Mouse (Mus musculus) midbrain, embryonic 13.5 days (tissue): Measurements from ENCODE around the gene Six6. TPM values are rescaled to one million over a fixed set of nuclear protein-coding genes. Genes with fewer than 3 reads are reported as not detected.
A peak's percentile ranks its signal among the peaks of the same experiment; 100 is the strongest.

Experiments
- ATAC-seq: fragments of 200-750 bp; cut with Nextera tagmentation; 2 replicates; pipeline ENCODE4 v1.8.0; 2017; ENCODE audit warnings: mild to moderate bottlenecking, moderate TSS enrichment, moderate library complexity
- H3K27ac ChIP-seq: fragments of 300-500 bp; sonication (generic); 2 replicates; pipeline ENCODE4 v1.5.1; 2015; ENCODE audit warnings: inconsistent platforms, mild to moderate bottlenecking, moderate library complexity
- H3K27me3 ChIP-seq: fragments of 300-500 bp; sonication (generic); 2 replicates; pipeline ENCODE4 v1.6.1; 2015; ENCODE audit warnings: mild to moderate bottlenecking, inconsistent platforms
- H3K36me3 ChIP-seq: fragments of 300-500 bp; sonication (generic); 2 replicates; pipeline ENCODE4 v1.6.1; 2015; ENCODE audit warnings: mild to moderate bottlenecking, inconsistent platforms
- H3K4me1 ChIP-seq: fragments of 300-500 bp; sonication (generic); replicated peaks from 2 replicates; pipeline ENCODE4 v1.6.1; 2015; ENCODE audit warnings: inconsistent platforms
- H3K4me2 ChIP-seq: fragments of 300-500 bp; sonication (generic); replicated peaks from 2 replicates; pipeline ENCODE4 v1.6.1; 2015; ENCODE audit warnings: moderate library complexity, mild to moderate bottlenecking, inconsistent platforms
- H3K4me3 ChIP-seq: fragments of 300-500 bp; sonication (generic); replicated peaks from 2 replicates; pipeline ENCODE4 v1.5.1; 2015; ENCODE audit warnings: mild to moderate bottlenecking, inconsistent platforms
- H3K9ac ChIP-seq: fragments of 300-500 bp; sonication (generic); replicated peaks from 2 replicates; pipeline ENCODE4 v1.6.1; 2015; ENCODE audit warnings: mild to moderate bottlenecking, inconsistent platforms
- H3K9me3 ChIP-seq: fragments of 300-500 bp; sonication (generic); 2 replicates; pipeline ENCODE4 v1.6.1; 2016; ENCODE audit warnings: mild to moderate bottlenecking, inconsistent platforms
- WGBS: fragments of 180-500 bp; shearing (Covaris S2); methylation state at CpG from one replicate; pipeline ENCODE4 v1.1.7; 2015; 5-methylcytosine and 5-hydroxymethylcytosine counted together
- polyA plus RNA-seq: library from polyadenylated mRNA; unstranded; fragments of >200 nt; fragmentation: Nextera tagmentation; extraction: Ambion mirVana; gene quantifications from 2 replicates; pipeline ENCODE4 v1.2.1, GENCODE M21; 2015

Six6 gene
- 0.86 and 2.5 TPM in 2 replicates for polyA plus RNA-seq

GRCm38 (mm10) chr12:72939616-72940015 lies at the start of gene Six6:
Gene Six6, plus strand, starts transcription at chr12:72939892.
- H3K27ac ChIP-seq = no peak within 1 kb of the TSS
- no peaks in the 10 kb centered on the region for H3K9me3 ChIP-seq
- H3K4me3 ChIP-seq = peak within 1 kb of the TSS; percentile 12
- H3K36me3 ChIP-seq = no peaks in the 10 kb centered on the region
- H3K9ac ChIP-seq = no peak within 1 kb of the TSS
- H3K4me1 ChIP-seq = peaks cover 6% of the 10 kb centered on the region
- peaks cover 99% of the 10 kb centered on the region for H3K27me3 ChIP-seq
- ATAC-seq = peak; percentile 56
- WGBS = 1% methylated on average over 28 of the region's 28 CpGs
- peak within 1 kb of the TSS; percentile 17 for H3K4me2 ChIP-seq

GRCm38 (mm10) chr12:72917159-72917993 lies 22.3 kb upstream of the Six6 start:
- peak; percentile 65; the same call in 1 of the 2 replicates for ATAC-seq
- WGBS = 17% methylated on average over 48 of the region's 48 CpGs
- no peak overlapping the region for H3K27ac ChIP-seq
- peak overlapping the region; percentile 53 for H3K9ac ChIP-seq
- peaks cover 5% of the 10 kb centered on the region; the same call in 1 of the 2 replicates for H3K9me3 ChIP-seq
- peaks cover 47% of the 10 kb centered on the region for H3K27me3 ChIP-seq
- peak overlapping the region; percentile 36 for H3K4me3 ChIP-seq
- H3K36me3 ChIP-seq = no peaks in the 10 kb centered on the region
- peak overlapping the region; percentile 57 for H3K4me2 ChIP-seq
- H3K4me1 ChIP-seq = peaks cover 7% of the 10 kb centered on the region

- no peak for ATAC-seq
- peaks cover 89% of the 10 kb centered on the region for H3K27me3 ChIP-seq
- H3K36me3 ChIP-seq = no peaks in the 10 kb centered on the region
- no peak overlapping the region for H3K27ac ChIP-seq
- H3K9me3 ChIP-seq = no peaks in the 10 kb centered on the region
- no peak overlapping the region for H3K4me2 ChIP-seq
- no peak overlapping the region for H3K4me3 ChIP-seq
- H3K9ac ChIP-seq = no peak overlapping the region
- WGBS = 20% methylated on average over 8 of the region's 8 CpGs
- H3K4me1 ChIP-seq = peaks cover 6% of the 10 kb centered on the region
Measured at GRCm38 (mm10) chr12:72936751-72937150, 2.9 kb upstream of the Six6 start.

GRCm38 (mm10) chr12:72937537-72938120 lies 2.1 kb upstream of the Six6 start:
- Histone ChIP-seq H3K9me3 (no peaks in the 10 kb centered on the region), H3K4me2 (no peak overlapping the region), H3K9ac (no peak overlapping the region), H3K4me3 (no peak overlapping the region), H3K4me1 (peaks cover 6% of the 10 kb centered on the region), H3K36me3 (no peaks in the 10 kb centered on the region), H3K27ac (no peak overlapping the region), H3K27me3 (peaks cover 91% of the 10 kb centered on the region)
- 1% methylated on average over 19 of the region's 19 CpGs for WGBS
- no peak for ATAC-seq

GRCm38 (mm10) chr12:72938176-72938575 lies 1.5 kb upstream of the Six6 start:
- Histone ChIP-seq H3K9ac (no peak overlapping the region), H3K9me3 (no peaks in the 10 kb centered on the region), H3K4me3 (no peak overlapping the region), H3K27me3 (peaks cover 93% of the 10 kb centered on the region), H3K4me2 (no peak overlapping the region), H3K27ac (no peak overlapping the region), H3K36me3 (no peaks in the 10 kb centered on the region), H3K4me1 (peaks cover 6% of the 10 kb centered on the region)
- ATAC-seq = no peak
- 3% methylated on average over 13 of the region's 13 CpGs for WGBS

GRCm38 (mm10) chr12:72938600-72939490 lies 847 bp upstream of the Six6 start:
- ATAC-seq = no peak
- Histone ChIP-seq H3K4me2 (no peak overlapping the region), H3K4me3 (no peak overlapping the region), H3K9ac (no peak overlapping the region), H3K27me3 (peaks cover 98% of the 10 kb centered on the region), H3K27ac (no peak overlapping the region), H3K9me3 (no peaks in the 10 kb centered on the region), H3K4me1 (peaks cover 6% of the 10 kb centered on the region), H3K36me3 (no peaks in the 10 kb centered on the region)
- WGBS = 1% methylated on average over 14 of the region's 14 CpGs

GRCm38 (mm10) chr12:72940071-72940821 lies 554 bp downstream of the Six6 start, which contains the start of gene 4930447C04Rik:
Gene 4930447C04Rik, minus strand, starts transcription at chr12:72940774.
- no peak for ATAC-seq
- H3K4me3 ChIP-seq = peak within 1 kb of the TSS; percentile 12
- under 1% methylated on average over 39 of the region's 39 CpGs for WGBS
- peaks cover 99% of the 10 kb centered on the region for H3K27me3 ChIP-seq
- H3K27ac ChIP-seq = no peak within 1 kb of the TSS
- no peaks in the 10 kb centered on the region for H3K36me3 ChIP-seq
- H3K4me2 ChIP-seq = peak within 1 kb of the TSS; percentile 17
- no peaks in the 10 kb centered on the region for H3K9me3 ChIP-seq
- peaks cover 12% of the 10 kb centered on the region for H3K4me1 ChIP-seq
- no peak within 1 kb of the TSS for H3K9ac ChIP-seq

- ATAC-seq = no peak
- H3K36me3 ChIP-seq = no peaks in the 10 kb centered on the region
- H3K4me3 ChIP-seq = no peak overlapping the region
- H3K4me2 ChIP-seq = no peak overlapping the region
- no peaks in the 10 kb centered on the region for H3K9me3 ChIP-seq
- H3K4me1 ChIP-seq = peaks cover 17% of the 10 kb centered on the region
- H3K27ac ChIP-seq = no peak overlapping the region
- peaks cover 99% of the 10 kb centered on the region for H3K27me3 ChIP-seq
- 3% methylated on average over 11 of the region's 11 CpGs for WGBS
- H3K9ac ChIP-seq = no peak overlapping the region
Measured at GRCm38 (mm10) chr12:72940822-72941397, 1.2 kb downstream of the Six6 start.

GRCm38 (mm10) chr12:72941398-72942051 lies 1.8 kb downstream of the Six6 start:
- Histone ChIP-seq H3K27me3 (peaks cover 100% of the 10 kb centered on the region), H3K9me3 (no peaks in the 10 kb centered on the region), H3K36me3 (no peaks in the 10 kb centered on the region), H3K9ac (no peak overlapping the region), H3K27ac (no peak overlapping the region), H3K4me2 (no peak overlapping the region), H3K4me3 (no peak overlapping the region), H3K4me1 (peaks cover 17% of the 10 kb centered on the region)
- ATAC-seq = no peak
- under 1% methylated on average over 32 of the region's 32 CpGs for WGBS

- ATAC-seq = no peak
- Histone ChIP-seq H3K27me3 (peaks cover 100% of the 10 kb centered on the region), H3K9ac (no peak overlapping the region), H3K27ac (no peak overlapping the region), H3K9me3 (no peaks in the 10 kb centered on the region), H3K4me2 (no peak overlapping the region), H3K4me3 (no peak overlapping the region), H3K4me1 (peaks cover 17% of the 10 kb centered on the region), H3K36me3 (no peaks in the 10 kb centered on the region)
- 18% methylated on average over 6 of the region's 6 CpGs for WGBS
Measured at GRCm38 (mm10) chr12:72942171-72942570, 2.5 kb downstream of the Six6 start.
